Mouse (Mus musculus) cerebellum, adult 18-20 months (tissue): Measurements from ENCODE around the gene Ak8.

ENCODE experiments used
- DNase-seq, 2 experiments: peaks; one replicate each; pipeline ENCODE4 v3.0.0; 2021

Gene Ak8

DNA sequence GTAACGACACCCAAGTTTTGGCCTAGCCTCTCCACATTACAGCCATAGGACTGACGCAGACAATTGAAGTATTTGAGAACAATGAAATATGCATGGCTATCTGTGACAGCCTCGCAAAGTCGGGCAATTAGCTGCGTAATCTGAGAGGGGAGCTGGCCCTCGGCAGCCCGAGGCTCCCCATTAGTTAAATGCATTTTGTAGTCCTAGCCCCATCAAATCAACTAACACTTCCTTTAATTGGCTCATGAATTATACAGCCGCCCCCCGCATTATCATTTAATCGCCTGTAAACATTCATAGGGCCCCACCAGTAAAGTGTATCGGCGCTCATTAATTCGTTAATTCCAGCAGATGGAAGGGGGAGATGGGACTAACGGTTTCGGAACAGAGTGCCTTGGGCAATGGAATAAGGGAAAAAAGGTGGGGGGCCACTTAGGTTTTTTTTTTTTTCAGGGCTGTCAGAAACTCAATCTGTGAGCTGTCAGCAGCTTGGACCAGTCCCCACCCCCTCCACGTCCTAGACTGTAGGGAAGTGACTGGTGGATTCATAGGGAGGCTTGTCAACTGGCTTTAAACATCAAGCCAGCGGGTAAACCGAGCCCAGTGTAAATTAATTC lies 97.6 kb downstream of the Ak8 start:
- DNase-seq, result no peak

DNA sequence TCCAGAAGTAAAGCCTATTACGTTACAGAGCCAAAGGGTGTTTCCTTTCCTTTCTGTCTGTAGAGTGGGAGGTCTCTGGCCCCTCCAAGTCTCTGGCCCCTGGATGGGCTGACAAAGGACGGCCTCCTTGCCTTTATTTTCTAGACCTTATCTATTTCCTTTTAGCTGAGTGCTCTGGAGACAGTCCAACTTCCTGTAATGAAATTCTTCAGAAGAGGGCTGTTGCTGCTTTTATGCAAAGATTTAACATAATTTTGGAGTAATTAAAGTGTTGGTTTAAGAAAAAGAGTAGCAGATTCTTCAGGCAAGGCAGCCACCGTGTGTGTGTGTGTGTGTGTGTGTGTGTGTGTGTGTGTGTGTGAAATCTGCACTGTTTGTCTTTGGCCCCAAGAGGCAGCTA lies 98.4 kb downstream of the Ak8 start:
- DNase-seq, result no peak

DNA sequence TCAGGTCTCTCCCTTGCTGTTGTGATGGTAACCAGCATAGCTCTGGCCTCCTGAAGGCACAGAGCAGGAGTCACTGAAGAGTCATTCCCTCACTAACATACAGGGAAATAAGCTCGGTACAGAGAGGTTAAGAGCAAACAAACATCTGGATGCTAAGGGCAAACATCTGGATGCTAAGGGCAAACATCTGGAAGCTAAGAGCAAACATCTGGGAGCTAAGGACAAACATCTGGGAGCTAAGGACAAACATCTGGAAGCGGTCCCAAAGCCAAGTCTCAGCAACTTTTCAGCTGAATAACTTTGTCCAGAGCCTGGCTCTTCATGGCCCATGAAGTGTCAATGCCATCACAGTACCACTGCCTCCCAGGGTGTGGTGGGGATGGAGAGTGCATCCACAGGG lies 99.6 kb downstream of the Ak8 start:
- DNase-seq, result no peak

DNA sequence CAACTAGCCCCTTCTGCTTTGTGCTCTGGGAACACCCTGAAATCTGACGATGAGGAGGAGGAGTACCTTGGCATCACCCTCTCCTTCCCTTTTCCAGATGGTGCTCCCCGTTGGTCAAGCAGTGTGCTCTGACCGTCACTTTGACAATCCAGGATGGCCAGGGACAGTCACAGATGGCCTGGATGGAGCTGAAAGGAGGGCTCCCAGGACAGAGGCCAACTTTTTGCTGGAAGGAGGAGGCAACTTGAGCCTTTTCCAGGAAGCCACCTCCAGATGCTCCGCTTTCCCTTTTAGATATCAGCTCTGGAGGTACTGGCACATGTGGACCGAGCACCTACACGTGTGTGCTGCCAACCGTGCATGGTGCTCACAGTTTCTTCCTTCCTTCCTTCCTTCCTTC lies 103.4 kb downstream of the Ak8 start:
- peak in 1 of 2 experiments; percentile 6 for DNase-seq

DNA sequence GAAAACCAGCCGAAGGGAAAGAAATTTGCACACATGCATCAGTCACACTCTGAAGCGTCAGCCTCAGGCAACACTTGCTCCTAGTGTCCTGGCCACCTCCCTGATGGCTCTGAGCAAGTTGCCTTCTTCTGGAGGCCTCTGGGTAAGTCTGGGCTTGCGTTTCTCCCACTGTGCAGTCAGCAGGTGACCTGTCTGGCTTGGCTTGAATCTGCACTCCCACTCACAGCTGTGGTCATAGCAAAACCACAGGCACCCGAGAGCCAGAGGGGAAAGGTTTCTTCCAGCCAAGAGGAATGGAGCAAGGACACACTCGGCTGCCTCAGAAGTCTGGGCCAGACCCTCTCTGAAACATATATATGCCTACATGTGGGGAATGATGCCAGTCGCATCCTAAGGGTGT lies 108.9 kb downstream of the Ak8 start:
- DNase-seq, result no peak

DNA sequence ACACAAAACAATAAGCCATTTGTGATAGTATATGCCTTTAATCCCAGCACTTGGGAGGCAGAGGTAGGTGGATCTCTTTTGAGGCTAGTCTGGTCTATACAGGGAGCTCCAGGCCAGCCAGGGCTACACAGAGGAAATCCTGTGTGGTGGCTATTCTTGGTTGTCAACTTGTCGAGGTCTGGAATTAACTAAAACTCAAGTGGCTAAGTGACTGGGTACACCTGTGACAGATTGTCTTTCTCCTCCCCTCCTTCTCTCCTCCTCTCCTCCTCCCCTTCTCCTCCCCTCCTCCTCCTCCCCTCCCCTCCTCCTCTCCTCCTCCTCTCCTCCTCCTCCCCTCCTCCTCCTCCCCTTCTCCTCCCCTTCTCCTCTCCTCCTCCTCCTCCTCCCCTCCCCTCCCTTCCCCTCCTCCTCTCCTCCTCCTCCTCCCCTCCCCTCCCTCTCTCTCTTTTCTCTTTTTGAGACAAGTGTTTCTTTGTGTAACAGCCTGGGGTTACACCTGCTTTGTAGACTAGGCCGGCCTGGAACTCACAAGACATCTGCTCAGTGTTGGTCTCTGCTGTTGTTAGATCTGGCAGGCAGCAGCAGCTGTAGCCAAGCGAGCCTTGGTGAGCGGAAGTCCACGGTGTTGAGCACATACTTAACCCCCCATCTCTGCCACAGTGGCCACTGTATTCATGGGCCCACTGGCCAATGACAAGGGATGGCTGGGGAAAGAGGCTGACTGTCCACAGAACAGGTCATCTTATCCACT lies 110.5 kb downstream of the Ak8 start:
- no peak for DNase-seq

DNA sequence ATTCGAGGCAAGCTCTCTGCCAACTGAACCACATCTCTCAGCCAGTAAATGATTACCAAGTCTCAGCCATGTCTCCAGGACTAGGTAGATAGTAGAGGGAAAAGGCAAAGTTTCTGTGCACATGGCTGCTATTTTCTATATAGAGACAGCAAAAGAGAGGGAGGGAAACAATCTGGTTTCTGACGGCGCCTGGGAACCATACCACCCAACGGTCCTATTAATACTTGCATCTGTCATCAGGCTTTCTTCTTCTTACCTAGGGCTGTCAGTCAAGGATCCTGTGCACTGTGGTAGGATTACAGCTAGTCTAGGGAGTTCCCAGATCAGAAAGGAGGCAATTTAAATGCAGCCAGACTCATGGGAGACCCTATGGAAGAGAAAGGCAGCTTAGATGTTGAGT lies 118.9 kb downstream of the Ak8 start:
- no peak for DNase-seq

DNA sequence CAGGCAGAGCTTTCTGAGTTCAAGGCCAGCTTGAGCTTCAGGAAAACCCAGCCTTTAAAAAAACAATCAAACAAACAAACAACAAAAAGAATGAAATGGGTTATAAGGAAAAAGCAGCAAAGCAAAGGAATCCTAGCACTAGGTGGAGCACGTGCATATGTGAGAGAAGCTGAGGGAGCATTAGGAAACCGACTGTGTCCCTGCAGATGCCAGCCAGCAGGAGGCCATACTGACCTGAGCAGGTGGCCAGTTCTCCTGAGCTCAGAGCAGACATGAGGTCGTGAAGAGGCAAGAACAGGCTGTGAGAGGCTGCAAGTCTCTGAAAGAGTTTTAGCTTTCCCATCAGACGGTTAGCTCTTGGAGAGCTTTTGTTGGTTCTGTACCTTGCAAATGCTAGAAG lies 129.3 kb downstream of the Ak8 start:
- DNase-seq, result peak in 1 of 2 experiments; percentile 20

DNA sequence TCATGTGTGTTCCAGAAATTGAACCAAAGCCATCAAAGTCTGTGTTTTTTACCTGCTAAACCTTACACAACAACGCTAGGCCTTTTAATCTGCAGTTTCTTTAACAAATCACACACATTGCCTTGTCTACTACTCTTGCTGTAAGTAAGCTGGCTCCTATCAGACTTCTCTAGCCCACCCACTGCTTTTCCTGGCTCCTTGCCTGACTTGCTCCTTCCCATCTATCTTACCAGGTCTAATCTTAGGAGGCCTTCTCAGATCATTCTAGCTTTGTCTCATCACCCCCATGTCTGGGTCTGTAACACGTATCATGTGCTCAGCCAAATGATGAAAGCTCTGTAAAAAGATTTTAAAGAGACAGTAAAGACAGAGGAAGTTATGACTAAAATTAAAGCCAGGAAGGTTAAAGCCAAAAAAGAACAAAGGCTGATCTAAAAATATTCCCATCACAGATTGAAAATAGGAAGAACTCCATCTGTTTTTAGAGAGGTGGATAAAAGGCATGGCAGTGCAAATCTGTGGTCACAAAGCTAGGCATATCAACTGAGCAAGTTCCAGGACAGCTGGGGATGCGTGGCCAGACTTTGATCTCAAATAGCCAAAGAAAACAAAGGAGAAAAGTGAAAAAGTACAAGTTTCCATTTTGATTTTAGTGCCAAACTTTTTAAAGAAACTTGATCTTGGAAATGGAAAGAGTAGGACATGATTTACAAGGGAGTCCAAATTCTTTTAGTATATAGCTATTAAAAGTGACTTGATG lies 136.4 kb downstream of the Ak8 start:
- DNase-seq, result peak; percentile 21 to 40

DNA sequence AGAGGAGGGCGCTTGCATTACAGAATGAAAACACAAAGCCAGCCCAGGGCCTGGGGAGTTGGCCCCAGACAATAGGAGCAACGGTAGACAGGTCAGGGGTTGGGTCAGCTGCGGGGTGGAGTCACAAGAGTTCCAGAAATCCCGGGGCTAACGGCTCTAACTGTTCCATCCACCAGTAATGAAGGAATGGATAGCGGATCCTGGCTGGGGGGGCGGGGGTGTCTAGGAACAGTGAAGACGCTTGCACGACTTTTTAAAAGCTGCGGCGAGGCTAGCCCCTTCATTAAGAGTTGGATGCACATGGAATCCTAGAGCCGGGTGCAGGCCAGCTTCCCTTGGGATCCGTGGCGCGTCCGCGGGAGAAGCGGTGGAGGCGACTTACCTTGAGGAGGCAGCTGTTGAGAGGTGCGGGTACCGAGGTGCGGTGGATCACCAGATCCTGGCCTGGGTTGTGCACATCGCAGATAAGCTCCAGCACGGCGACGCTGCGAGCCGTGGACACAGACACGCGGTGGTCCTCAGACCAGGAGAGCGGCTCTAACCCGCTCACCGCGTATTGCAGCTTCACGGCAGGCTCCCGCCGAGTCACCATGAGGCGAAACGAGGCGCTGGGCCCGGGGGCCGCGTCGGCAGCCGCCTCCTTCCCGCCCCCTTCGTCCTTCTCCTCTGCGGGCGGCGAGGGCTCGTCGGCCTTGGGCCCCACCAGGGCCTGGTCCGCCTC lies 139.7 kb downstream of the Ak8 start:
- DNase-seq, result no peak

DNA sequence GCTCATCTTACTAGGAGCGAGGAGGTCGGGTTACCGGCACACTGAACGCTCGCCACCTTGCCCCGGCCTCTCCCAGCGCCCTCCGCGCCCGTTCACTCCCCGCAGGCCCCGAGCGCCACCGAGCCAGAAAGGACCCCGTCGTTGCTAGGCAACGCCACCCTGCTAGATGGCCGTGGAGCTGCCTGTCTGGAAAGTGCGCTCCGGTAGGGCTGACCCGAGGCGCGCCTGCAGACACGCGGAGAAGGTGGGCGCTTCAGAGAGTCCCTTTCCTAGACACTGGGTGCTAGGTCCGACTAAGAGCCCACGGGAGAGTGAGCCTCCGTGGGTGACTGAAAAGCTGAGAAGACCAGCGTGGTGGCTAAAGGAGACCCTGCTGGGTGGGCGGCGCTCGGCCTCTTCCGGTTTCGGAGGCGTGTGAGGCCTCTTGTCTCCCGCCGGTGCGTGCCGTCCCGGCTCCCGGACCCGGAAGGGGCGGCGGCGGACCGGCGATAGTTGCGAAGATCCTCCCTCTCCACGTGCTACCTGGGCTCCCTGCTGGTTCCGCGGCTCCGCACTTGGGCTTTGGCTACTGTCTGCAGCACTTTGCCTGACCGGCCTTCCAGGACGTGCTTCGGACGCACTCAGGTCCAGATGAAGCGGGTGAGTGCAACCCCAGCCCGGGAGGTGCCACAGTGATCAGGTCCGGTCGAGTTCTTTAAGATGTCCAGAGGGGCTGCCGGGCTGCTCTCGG lies 140.4 kb downstream of the Ak8 start, which contains the start of the genes Gtf3c4 and Ddx31:
Gtf3c4 (minus strand) TSS at position 139 of the 730 bp plus-strand sequence.
Ddx31 (plus strand) TSS at position 185 of the 730 bp plus-strand sequence.
- DNase-seq, result peak; percentile 91 to 96

DNA sequence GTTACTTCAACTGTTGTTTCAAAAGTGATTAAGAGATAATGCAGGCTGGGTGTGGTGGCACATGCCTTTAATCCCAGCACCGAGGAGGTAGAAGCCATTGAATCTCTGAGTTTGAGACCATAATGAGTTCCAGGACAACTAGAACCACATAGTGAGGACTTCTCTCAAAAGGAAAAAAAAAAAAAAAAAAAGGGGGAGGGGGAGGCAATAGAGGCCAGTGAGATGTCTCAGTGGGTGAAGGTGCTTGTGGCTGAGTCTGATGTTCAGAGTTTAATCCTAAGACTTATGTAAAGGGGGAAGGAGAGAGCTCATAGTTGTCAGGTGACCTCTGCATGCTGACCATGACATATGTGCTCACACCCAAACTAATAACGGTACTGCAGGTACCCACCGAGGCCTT lies 142.1 kb downstream of the Ak8 start:
- DNase-seq, result no peak

DNA sequence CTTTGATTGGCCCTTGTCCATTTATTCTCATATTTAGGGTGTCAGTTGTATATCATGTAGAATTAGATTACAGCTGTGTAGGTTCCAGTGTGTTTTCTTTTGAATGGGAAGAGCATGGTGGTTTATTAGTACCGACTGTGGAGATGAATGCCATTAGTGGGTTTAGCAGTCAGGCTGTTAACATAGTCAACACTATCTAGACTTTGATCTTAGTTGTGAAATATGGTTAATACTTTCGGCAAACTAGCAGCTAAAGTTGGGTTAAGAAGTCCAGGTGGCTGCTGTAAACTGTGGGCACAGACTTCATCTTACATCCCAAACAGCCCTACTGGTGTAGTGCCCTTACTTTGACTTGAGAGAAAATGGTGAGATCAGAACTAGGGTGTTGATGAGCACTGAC lies 148.9 kb downstream of the Ak8 start:
- no peak for DNase-seq

DNA sequence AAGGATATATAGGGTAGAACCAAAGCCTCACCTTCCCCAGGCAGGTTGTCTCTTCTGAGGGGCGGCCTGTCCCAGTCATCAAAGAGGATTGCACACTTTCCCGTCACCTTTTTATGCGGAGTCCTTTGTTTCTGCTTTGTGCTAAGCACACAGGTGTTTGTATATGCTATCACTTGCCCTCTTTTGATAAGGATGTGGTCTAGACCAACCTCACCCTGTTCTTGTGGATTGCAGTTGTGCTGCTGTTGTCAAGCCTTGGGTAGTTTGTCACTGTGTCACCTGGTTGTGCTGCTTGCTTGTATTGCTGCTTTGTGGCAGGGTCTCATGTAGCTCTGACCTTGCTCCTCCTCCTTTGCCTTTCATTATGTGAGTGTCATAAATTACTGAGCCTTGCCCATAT lies 152.6 kb downstream of the Ak8 start:
- no peak for DNase-seq

DNA sequence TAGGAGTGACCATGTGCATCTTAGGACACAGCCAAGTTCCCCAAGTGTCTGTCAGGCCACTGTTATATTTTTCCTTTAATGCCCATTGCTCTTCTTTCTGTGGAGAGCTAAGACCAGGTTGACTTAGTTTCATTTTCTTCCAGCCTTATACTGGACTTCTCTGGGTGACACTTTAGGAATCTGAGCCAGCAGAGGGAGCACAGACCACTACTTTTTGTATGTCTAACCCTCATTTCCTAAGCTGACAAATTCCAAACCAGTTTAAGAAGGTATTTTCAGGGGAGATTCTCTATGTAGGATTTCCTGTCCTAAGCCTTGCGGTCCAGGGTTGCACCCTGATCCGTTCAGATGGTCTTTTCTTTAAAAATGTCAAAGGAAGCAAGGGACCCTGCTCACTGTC lies 155.8 kb downstream of the Ak8 start:
- no peak for DNase-seq

DNA sequence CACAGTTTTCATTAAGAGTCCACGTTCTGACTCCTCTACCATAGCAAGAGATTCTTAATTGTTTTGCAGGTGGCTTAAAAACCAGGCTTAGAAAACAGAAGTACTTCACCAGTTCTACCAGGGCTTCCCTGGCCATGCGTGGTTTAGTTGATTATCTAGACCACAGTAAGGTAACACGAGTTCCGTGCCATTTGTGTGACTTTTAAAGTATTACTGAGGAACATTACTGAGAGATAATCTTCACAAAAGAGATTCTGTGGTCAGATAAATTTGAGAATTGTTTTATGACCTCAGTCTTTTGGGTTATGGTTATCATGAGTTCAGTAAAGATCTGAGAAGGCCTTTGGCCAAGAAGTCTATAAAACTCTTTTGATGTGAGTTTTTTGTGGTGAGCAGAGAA lies 159.3 kb downstream of the Ak8 start:
- no peak for DNase-seq

DNA sequence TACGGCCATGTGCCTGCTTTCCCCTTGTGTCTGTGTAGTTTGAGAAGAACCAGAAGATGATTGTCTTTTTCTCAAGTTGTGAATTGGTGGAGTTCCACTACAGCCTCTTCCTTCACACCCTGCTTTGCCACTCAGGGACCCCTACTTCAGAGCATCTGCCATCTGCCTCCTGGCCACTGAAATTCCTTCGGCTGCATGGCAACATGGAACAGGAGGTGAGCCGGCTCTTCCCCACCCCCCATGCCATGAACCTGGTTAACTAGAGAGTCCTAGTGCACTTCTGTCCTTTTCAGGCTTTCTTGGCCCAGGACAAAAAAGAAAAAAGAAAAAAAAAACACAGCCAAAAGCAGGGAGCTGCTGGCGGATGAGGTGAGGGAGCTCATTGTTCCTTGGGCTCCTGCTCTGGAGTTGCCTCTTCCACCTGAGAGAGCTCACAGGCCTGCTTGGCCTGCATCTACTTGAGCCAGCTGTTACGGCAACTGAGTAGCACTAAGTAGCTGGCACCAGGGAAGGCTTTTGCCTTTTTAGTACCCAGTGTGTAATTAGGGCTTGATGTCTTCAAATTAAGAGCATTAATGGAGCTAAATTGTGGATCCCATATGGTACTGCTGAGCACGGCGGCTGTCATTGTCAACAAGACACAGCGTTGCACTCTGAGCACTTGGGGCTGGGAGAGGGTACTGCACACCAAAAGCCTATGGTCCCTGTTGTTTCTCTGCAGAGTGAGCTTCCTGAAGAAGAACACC lies 160.9 kb downstream of the Ak8 start:
- DNase-seq, result no peak
